Mouse (Mus musculus) hindbrain, embryonic 16.5 days (tissue): ENCODE measurements around the gene Faap20. TPM values are rescaled to one million over a fixed set of nuclear protein-coding genes. Genes with fewer than 3 reads are reported as not detected.
"Not testable (repeated sequence)": the region's sequence is repeated elsewhere in the genome, so short reads cannot be mapped to it uniquely, and the experiment has no call there.

Experiments used
- ATAC-seq: fragments of 200-750 bp; cut with Nextera tagmentation; 2 replicates; pipeline ENCODE4 v1.8.0; 2017; ENCODE audit warnings: moderate TSS enrichment, moderate library complexity
- H3K27ac ChIP-seq: fragments of 300-500 bp; sonication (generic); 2 replicates; pipeline ENCODE4 v1.5.1; 2014; ENCODE audit warnings: low read depth, mild to moderate bottlenecking, control low read depth, low read length, moderate library complexity
- H3K27me3 ChIP-seq: fragments of 300-500 bp; sonication (generic); replicated peaks from 2 replicates; pipeline ENCODE4 v1.6.1; 2014; ENCODE audit warnings: low read length; ENCODE audit not compliant: control insufficient read depth, insufficient read depth
- H3K36me3 ChIP-seq: fragments of 300-500 bp; sonication (generic); 2 replicates; pipeline ENCODE4 v1.6.1; 2014; ENCODE audit warnings: mild to moderate bottlenecking, low read length, moderate library complexity, mixed read lengths; ENCODE audit not compliant: control insufficient read depth, insufficient read depth
- H3K4me1 ChIP-seq: fragments of 300-500 bp; sonication (generic); 2 replicates; pipeline ENCODE4 v1.6.1; 2014; ENCODE audit warnings: low read depth, low read length; ENCODE audit not compliant: control insufficient read depth, insufficient read depth
- H3K4me2 ChIP-seq: fragments of 300-500 bp; sonication (generic); 2 replicates; pipeline ENCODE4 v1.6.1; 2014; ENCODE audit warnings: mild to moderate bottlenecking, low read length, control low read depth, moderate library complexity
- H3K4me3 ChIP-seq: fragments of 300-500 bp; sonication (generic); 2 replicates; pipeline ENCODE4 v1.5.1; 2014; ENCODE audit warnings: mild to moderate bottlenecking, low read length, control low read depth, moderate library complexity
- H3K9ac ChIP-seq: fragments of 300-500 bp; sonication (generic); 2 replicates; pipeline ENCODE4 v1.6.1; 2014; ENCODE audit warnings: low read depth, mild to moderate bottlenecking, control low read depth, low read length, moderate library complexity
- H3K9me3 ChIP-seq: fragments of 300-500 bp; sonication (generic); 2 replicates; pipeline ENCODE4 v1.6.1; 2014; ENCODE audit warnings: mild to moderate bottlenecking, low read length, moderate library complexity; ENCODE audit not compliant: control insufficient read depth
- WGBS: fragments of 180-500 bp; shearing (Covaris S2); extraction: QIAGEN DNeasy Blood & Tissue Kit; methylation state at CpG from one replicate; pipeline ENCODE4 v1.1.7; 2014; 5-methylcytosine and 5-hydroxymethylcytosine counted together
- polyA plus RNA-seq: library from polyadenylated mRNA; unstranded; fragments of >200 nt; fragmentation: Nextera tagmentation; extraction: Ambion mirVana; gene quantifications from 2 replicates; pipeline ENCODE4 v1.2.1, GENCODE M21; 2015

The Faap20 gene
- polyA plus RNA-seq, 1 experiment from 2014 or later = 72.5 TPM

DNA sequence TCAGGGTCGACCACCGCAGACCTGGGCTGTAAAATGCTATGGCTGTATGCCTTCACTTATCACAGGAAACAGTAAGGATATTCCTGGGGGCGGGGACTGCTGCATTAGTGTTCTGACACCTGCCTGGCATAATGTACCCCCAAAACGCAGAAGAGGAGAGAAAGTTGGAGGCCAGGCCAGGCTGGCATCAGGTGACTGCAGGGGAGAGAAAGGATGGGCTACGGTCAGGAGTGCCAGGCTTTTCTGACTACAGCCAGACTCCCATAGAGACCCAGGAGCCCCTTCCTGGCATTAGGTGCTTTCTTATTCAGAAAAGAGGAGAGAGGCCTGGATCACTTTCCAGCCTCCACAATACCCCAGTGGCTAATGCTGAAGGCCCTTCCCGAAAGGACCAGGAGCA lies 10.1 kb upstream of the Faap20 start:
- no peaks in the 10 kb centered on the region for H3K9me3 ChIP-seq
- 67% methylated on average over 6 of the region's 6 CpGs for WGBS

DNA sequence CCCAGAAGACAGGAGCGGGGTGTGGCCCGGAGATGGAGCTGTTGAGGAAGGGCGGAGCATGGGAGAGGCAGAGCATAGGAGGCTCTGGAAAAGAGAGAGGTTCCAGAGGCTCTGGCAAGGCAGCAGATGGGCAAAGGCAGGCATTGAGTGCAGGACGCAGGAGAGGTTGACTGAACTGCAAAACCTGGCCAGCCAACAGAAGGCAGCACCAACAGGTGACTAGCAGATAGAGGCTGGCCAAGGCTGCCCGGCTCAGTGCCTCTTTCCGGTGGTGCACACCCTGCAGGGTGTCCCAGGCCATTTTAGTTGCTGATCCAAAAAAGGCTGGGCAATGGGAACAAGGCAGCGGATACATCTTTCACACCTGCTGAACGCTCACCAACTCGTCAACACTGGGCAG lies 7.8 kb upstream of the Faap20 start:
- no peaks in the 10 kb centered on the region for H3K27me3 ChIP-seq
- H3K4me3 ChIP-seq = no peak overlapping the region
- WGBS = 75% methylated on average over 9 of the region's 9 CpGs
- H3K4me1 ChIP-seq = no peaks in the 10 kb centered on the region; the same call in 1 of the 2 replicates
- no peak overlapping the region for H3K4me2 ChIP-seq
- H3K9ac ChIP-seq = no peak overlapping the region
- no peaks in the 10 kb centered on the region for H3K36me3 ChIP-seq
- ATAC-seq = no peak
- no peak overlapping the region for H3K27ac ChIP-seq
- no peaks in the 10 kb centered on the region for H3K9me3 ChIP-seq

More for the DNA sequence above, 10.1 kb upstream of the Faap20 start:
- Histone ChIP-seq H3K27ac (no peak overlapping the region), H3K36me3 (no peaks in the 10 kb centered on the region), H3K4me3 (no peak overlapping the region), H3K4me1 (peaks cover 18% of the 10 kb centered on the region), H3K4me2 (no peak overlapping the region), H3K9ac (no peak overlapping the region), H3K27me3 (no peaks in the 10 kb centered on the region)
- ATAC-seq = no peak

DNA sequence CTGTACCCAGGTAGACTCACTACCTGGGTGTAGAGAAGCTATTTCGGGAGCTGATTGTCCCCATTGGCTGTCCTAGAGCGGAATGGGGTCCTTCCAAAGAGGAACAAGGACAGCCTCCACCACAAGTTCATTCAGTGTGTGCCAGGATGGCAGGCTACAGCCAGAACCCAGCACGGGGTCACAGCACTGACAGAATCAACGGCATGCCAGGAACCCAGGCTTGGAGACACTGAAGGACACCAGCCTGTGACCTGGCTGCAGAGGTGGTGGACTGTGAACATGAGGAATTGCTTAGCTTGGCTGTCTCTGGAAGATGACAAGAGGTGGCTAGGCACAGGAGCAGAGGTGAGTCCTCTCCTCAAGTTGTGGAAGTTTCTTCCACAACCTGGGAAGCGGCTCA lies 7.3 kb upstream of the Faap20 start:
- no peaks in the 10 kb centered on the region; the same call in 1 of the 2 replicates for H3K4me1 ChIP-seq
- no peak for ATAC-seq
- WGBS = 90% methylated on average over 5 of the region's 5 CpGs

DNA sequence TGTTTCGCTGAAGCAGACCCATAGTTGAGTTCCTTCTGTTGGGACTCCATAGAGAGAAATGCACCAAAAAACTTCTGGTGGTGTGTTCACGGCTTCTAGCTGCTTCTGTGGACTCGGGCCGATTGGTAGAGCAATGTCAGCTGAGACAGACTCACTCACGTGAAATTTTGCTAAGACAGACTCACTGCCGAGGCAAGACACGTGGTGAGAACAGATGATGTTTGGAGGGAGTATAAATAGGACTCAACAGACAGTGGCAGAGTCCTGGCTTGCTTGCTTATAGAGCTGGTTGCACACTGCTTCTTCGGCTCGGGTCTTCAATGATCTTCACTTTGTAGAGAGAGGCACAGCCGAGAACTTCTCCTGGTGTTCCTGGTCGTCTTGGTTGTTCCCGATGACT lies 6.4 kb upstream of the Faap20 start:
- no peak overlapping the region for H3K4me2 ChIP-seq
- H3K9ac ChIP-seq = no peak overlapping the region
- ATAC-seq = no peak
- 90% methylated on average over 12 of the region's 12 CpGs for WGBS
- H3K27ac ChIP-seq = no peak overlapping the region
- no peaks in the 10 kb centered on the region for H3K36me3 ChIP-seq
- H3K9me3 ChIP-seq = no peaks in the 10 kb centered on the region
- no peaks in the 10 kb centered on the region for H3K27me3 ChIP-seq
- no peaks in the 10 kb centered on the region; the same call in 1 of the 2 replicates for H3K4me1 ChIP-seq
- no peak overlapping the region for H3K4me3 ChIP-seq

More for the DNA sequence above, 7.3 kb upstream of the Faap20 start:
- Histone ChIP-seq H3K36me3 (no peaks in the 10 kb centered on the region), H3K4me3 (no peak overlapping the region), H3K27me3 (no peaks in the 10 kb centered on the region), H3K9ac (no peak overlapping the region), H3K9me3 (no peaks in the 10 kb centered on the region), H3K27ac (no peak overlapping the region), H3K4me2 (no peak overlapping the region)

DNA sequence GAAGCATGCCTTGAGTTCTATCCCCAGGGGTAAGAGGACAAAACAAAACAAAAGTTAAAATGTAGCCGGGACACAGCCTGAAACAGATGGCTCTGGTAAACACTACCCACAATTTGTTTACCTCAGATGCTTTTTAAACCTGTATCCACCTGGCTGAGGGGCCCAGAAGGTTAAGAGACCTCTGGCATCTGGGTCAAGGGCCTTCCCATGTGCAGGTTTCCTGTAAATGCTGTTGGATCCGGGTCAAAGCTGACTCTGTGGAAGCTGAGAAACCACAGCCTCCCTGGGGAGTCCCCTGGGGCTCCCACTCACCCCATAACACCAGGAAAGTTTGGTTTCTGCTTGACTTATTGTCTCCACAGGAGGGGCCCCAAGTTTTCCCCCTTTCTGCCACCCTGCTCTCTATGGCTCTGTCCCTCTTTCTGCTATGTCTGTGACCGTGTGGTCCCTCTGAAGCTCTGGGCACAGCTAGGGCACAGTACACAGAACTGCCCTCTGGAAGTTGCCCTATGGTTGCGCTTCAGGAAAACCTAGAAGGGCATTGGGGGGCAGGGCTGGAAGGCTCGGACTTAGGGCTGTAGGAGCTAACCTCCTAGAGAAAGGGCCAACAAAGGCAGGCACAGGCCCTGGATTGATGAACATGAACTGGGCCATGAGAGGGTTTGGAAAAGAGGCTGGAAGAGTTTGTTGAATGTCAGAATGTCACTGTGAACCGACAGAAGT lies 3.7 kb upstream of the Faap20 start:
- Histone ChIP-seq H3K27ac (peak overlapping the region; percentile 26), H3K27me3 (no peaks in the 10 kb centered on the region)
- 61% methylated on average over 6 of the region's 6 CpGs for WGBS

DNA sequence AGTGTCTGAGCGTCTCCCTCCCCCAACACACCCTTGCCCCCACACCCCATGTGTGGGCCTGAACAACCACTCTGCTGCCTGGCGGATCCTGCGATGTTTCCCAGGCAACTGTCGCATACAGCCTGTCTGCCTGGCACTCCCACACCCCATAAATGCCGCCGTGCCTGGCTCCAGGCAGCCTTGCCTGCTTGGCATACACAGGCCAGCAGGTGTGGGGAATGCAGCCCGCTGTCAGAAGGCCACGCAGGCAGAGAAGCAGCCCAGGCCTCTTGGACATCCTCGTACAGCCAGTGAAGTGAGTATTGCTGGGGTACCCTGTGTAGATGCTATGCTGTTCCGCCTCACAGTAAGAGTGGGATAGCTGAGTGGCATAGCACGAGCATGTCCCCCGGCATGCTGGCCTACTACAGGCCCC lies 2.9 kb upstream of the Faap20 start:
- H3K9ac ChIP-seq = peak overlapping the region; percentile 1; the same call in 1 of the 2 replicates
- peak; percentile 32 for ATAC-seq
- WGBS = 50% methylated on average over 12 of the region's 12 CpGs

More for the DNA sequence above, 3.7 kb upstream of the Faap20 start:
- no peak overlapping the region for H3K4me2 ChIP-seq
- no peak overlapping the region; the same call in 1 of the 2 replicates for H3K9ac ChIP-seq
- H3K4me1 ChIP-seq = peaks cover 7% of the 10 kb centered on the region
- no peaks in the 10 kb centered on the region for H3K36me3 ChIP-seq
- no peaks in the 10 kb centered on the region for H3K9me3 ChIP-seq
- no peak overlapping the region for H3K4me3 ChIP-seq
- ATAC-seq = no peak

DNA sequence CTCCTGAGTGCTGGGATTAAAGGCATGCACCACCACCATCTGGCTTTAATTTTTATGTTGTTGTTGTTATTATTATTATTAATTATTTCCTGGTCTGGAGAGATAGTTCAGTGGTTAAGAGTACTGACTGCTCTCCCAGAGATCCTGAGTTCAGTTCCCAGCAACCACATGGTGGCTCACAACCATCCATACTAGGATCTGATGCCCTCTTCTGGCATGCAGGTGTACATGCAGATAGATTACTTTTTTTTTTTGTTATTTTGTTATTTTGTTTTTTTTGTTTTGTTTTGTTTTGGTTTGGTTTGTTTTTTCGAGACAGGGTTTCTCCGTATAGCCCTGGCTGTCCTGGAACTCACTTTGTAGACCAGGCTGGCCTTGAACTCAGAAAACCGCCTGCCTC lies 1.5 kb upstream of the Faap20 start:
- H3K4me3 ChIP-seq, H3K36me3 ChIP-seq, ATAC-seq, H3K9ac ChIP-seq, H3K27me3 ChIP-seq, H3K27ac ChIP-seq, H3K9me3 ChIP-seq, H3K4me2 ChIP-seq: not testable (repeated sequence)
- 95% methylated on average over 3 of the region's 3 CpGs for WGBS
- H3K4me1 ChIP-seq = peaks cover 24% of the 10 kb centered on the region

More for the DNA sequence above, 2.9 kb upstream of the Faap20 start:
- no peaks in the 10 kb centered on the region for H3K36me3 ChIP-seq
- no peak overlapping the region for H3K4me3 ChIP-seq
- no peaks in the 10 kb centered on the region for H3K9me3 ChIP-seq
- H3K4me1 ChIP-seq = peaks cover 14% of the 10 kb centered on the region
- peak overlapping the region; percentile 26 for H3K27ac ChIP-seq
- H3K4me2 ChIP-seq = no peak overlapping the region
- H3K27me3 ChIP-seq = no peaks in the 10 kb centered on the region

DNA sequence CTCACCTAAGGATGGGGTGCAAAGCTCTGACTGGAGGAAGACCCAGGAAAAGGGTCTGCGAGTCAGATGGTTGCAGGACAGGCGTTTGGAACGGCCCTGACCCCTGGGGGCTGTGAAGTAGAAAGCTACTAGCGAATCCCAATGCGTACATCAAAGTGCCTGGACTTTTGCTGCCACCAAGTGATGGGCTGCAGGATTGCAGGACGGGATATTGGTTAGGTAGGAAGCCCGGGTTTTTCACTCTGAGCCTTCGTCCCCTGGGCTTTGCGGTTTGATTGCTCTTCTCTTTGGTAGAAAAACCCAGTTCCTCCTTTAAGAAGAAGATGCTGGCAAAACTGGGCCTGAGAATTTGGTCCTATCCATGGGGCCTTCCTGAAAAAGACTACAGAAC lies 350 bp upstream of the Faap20 start:
- Histone ChIP-seq H3K27ac (peak overlapping the region; percentile 99), H3K4me1 (peaks cover 27% of the 10 kb centered on the region), H3K4me3 (peak overlapping the region; percentile 66), H3K36me3 (0 out of 2 replicates have a peak, but pooled peaks cover 2% of the 10 kb centered on the region), H3K27me3 (no peaks in the 10 kb centered on the region), H3K9ac (peak overlapping the region; percentile 86), H3K4me2 (peak overlapping the region; percentile 96), H3K9me3 (no peaks in the 10 kb centered on the region)
- ATAC-seq = peak; percentile 68
- under 1% methylated on average over 9 of the region's 9 CpGs for WGBS

DNA sequence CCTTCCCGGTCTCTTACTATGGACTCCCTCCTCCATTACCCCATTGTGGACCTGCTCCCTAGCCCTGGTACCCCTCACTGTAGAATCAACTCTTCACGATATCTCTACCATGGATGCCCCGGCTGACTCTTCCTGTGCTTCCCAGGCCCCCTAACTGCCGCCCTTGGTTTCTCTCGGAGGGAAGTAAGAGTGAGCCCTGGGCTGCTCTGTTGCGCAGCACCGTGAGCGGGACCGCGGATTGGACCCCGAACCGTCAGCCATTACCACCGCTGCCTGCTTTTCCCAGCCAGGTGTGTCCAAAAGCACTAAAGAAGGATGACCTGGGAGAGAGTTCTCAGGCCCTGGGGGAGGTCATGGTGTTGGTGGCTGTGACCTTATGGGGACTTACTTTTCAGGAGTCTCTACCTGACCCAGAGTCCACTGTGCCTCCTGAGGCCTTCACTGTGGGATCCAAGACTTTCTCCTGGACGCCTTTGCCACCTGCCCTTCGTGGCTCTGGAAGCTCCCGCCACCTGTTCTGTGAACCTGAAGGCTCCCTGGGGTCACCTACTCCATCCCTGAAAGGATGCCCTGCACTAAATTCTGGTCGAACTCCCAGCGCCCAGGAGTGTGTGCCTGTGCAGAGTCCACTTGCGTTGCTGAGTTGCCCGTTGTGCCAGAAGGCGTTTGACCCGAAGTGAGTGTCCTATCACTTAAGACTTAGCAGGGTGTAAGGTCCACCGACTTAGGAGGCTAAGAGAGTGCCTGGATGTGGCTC lies 937 bp downstream of the Faap20 start:
- peaks cover 27% of the 10 kb centered on the region for H3K4me1 ChIP-seq
- ATAC-seq = peak; percentile 25

More for the DNA sequence above, 937 bp downstream of the Faap20 start:
- Histone ChIP-seq H3K27me3 (no peaks in the 10 kb centered on the region), H3K36me3 (0 out of 2 replicates have a peak, but pooled peaks cover 2% of the 10 kb centered on the region), H3K9me3 (no peaks in the 10 kb centered on the region), H3K27ac (peak overlapping the region; percentile 99), H3K4me2 (peak overlapping the region; percentile 96), H3K9ac (peak overlapping the region; percentile 86), H3K4me3 (peak overlapping the region; percentile 66)
- 12% methylated on average over 23 of the region's 23 CpGs for WGBS
